In genomic region chr5:90556052-90556451, GRCm38 (mm10) we compare ENCODE assay signal across 32 mouse cellular contexts. TPM values are rescaled to one million over a fixed set of nuclear protein-coding genes. Genes with fewer than 3 reads are reported as not detected.
DNase-seq lines count a peak whose midpoint lies in the region; ATAC-seq lines count a peak whose summit lies in the region.
"Had no signal": no experiment of that assay in that cellular context is flagged by ENCODE, and none has a peak within 500 bp of the region (broad histone marks: within the 10 kb centered on the region; RNA-seq: fewer than 3 reads in every experiment).

No protein-coding gene starts in this region.

- no peak overlapping the region for H3K4me3 ChIP-seq in heart, embryonic 10.5 days
- H3K4me3 ChIP-seq: embryonic facial prominence, embryonic 13.5 days; embryonic facial prominence, embryonic 15.5 days; erythroblast, embryonic 14.5 days; forebrain, embryonic 10.5 days; forebrain, embryonic 12.5 days had no signal

- H3K27me3 ChIP-seq in heart, embryonic 10.5 days (ENCODE audit: insufficient read depth, poor library complexity, severe bottlenecking): no peaks in the 10 kb centered on the region
- H3K27me3 ChIP-seq: CH12.LX; embryonic facial prominence, embryonic 13.5 days; embryonic facial prominence, embryonic 15.5 days; forebrain, embryonic 12.5 days; Patski had no signal

- no peaks in the 10 kb centered on the region for H3K9me3 ChIP-seq in heart, embryonic 10.5 days
- H3K9me3 ChIP-seq: embryonic facial prominence, embryonic 13.5 days; embryonic facial prominence, embryonic 15.5 days; forebrain, embryonic 10.5 days; forebrain, embryonic 12.5 days; G1E had no signal

- 0 out of 2 replicates have a peak, but pooled peaks have one; percentile 18 for ATAC-seq in common myeloid progenitor, adult 5-6 weeks (replicated peaks; ENCODE audit: low read depth, poor library complexity, severe bottlenecking)
- peak; percentile 53 to 56; a peak in 3 of 4 replicates for ATAC-seq in hematopoietic stem cell, adult 5-6 weeks (replicated peaks in 1 of 2; ENCODE audit: insufficient read depth in 1 of 2, low FRiP score in 2 of 2, low TSS enrichment in 1 of 2, low read depth in 1 of 2, poor library complexity in 2 of 2, severe bottlenecking in 2 of 2)
- ATAC-seq: activated CD4-positive, CD25-positive, alpha-beta regulatory T cell, adult 4 months; CD4-positive, CD25-positive, alpha-beta regulatory T cell, adult 4 months; forebrain, embryonic 14.5 days; forebrain, embryonic 16.5 days; Patski had no signal

- WGBS in heart, embryonic 10.5 days: 81% methylated on average over 3 of the region's 3 CpGs

- H3K27ac ChIP-seq in heart, embryonic 10.5 days: no peak overlapping the region
- H3K27ac ChIP-seq: embryonic facial prominence, embryonic 13.5 days; embryonic facial prominence, embryonic 15.5 days; forebrain, embryonic 10.5 days; forebrain, embryonic 12.5 days had no signal

- H3K36me3 ChIP-seq in heart, embryonic 10.5 days: no peaks in the 10 kb centered on the region
- H3K36me3 ChIP-seq: embryonic facial prominence, embryonic 13.5 days; embryonic facial prominence, embryonic 15.5 days; forebrain, embryonic 10.5 days; forebrain, embryonic 12.5 days; G1E had no signal

- no peaks in the 10 kb centered on the region for H3K4me1 ChIP-seq in heart, embryonic 10.5 days
- H3K4me1 ChIP-seq: embryonic facial prominence, embryonic 13.5 days; embryonic facial prominence, embryonic 15.5 days; forebrain, embryonic 10.5 days; forebrain, embryonic 12.5 days had no signal

- DNase-seq in heart, embryonic 10.5 days (ENCODE audit: low spot score): peak; percentile 51
- DNase-seq in heart, adult 8-10 months (ENCODE audit: low spot score): no peak
- DNase-seq in 416B (ENCODE audit: low read depth): peak; percentile 53
- no peak for DNase-seq in thymus, adult 18-20 months
- no peak for DNase-seq in right cerebral cortex, postnatal 4 days
- no peak for DNase-seq in layer of hippocampus, postnatal 10 days (ENCODE audit: low spot score in 2 of 2)
- DNase-seq: adrenal gland, adult 8-10 months; adrenal gland, postnatal 14 days; adrenal gland, postnatal 36 days; B cell, adult 2 months; cerebellum, adult 11-12 months; cerebellum, adult 2 months; cerebellum, adult 9-10 months; cerebellum, postnatal 10 days; cerebellum, postnatal 25 days; embryo, embryonic 11 days had no signal

RNA-seq across cellular contexts. Expression of gene 5830473C10Rik, which starts 4.9 kb away (rescaled TPM):
- polyA plus RNA-seq in heart, embryonic 10.5 days (2016; fragmentation: Nextera tagmentation; extraction: Ambion mirVana): 0.09 TPM in 1 of 2 replicates, not detected in the other
- not detected for total RNA-seq in heart, adult 8-10 months (2022)
- total RNA-seq in common myeloid progenitor, adult 5-6 weeks (2017): 0.09 TPM in 1 of 2 replicates, not detected in the other
- total RNA-seq in hematopoietic stem cell, adult 5-6 weeks (2017): not detected in 2 replicates
- under 1 TPM in 1 of 2 experiments, not detected in 1; 0.21 TPM for total RNA-seq in layer of hippocampus, postnatal 10 days (2021)
- total RNA-seq: adrenal gland, adult 18-20 months; adrenal gland, adult 8-10 months; adrenal gland, postnatal 36 days; G1E had no signal
- polyA plus RNA-seq: activated CD4-positive, CD25-positive, alpha-beta regulatory T cell, adult 4 months; cerebellum, adult 2 months; embryonic facial prominence, embryonic 11.5 days; embryonic facial prominence, embryonic 13.5 days; embryonic facial prominence, embryonic 15.5 days; erythroblast, embryonic 14.5 days; forebrain, embryonic 10.5 days; forebrain, embryonic 12.5 days; forebrain, embryonic 14.5 days; forebrain, embryonic 16.5 days; G1E had no signal

RNA-seq across cellular contexts. Expression of gene Afm, which starts 37.3 kb away (rescaled TPM):
- polyA plus RNA-seq in heart, embryonic 10.5 days (2016; fragmentation: Nextera tagmentation; extraction: Ambion mirVana): 0.09 and 3.1 TPM in 2 replicates
- total RNA-seq in heart, adult 8-10 months (2022): not detected
- total RNA-seq in common myeloid progenitor, adult 5-6 weeks (2017): not detected in 2 replicates
- 0.15 and 0.25 TPM in 2 replicates for total RNA-seq in hematopoietic stem cell, adult 5-6 weeks (2017)
- not detected for total RNA-seq in layer of hippocampus, postnatal 10 days (2021)
- total RNA-seq: CH12.LX, G1E had no signal
- polyA plus RNA-seq: CD4-positive, CD25-positive, alpha-beta regulatory T cell, adult 4 months; cerebellum, adult 2 months; embryonic facial prominence, embryonic 11.5 days; embryonic facial prominence, embryonic 13.5 days; embryonic facial prominence, embryonic 15.5 days; erythroblast, embryonic 14.5 days; forebrain, embryonic 10.5 days; forebrain, embryonic 12.5 days; forebrain, embryonic 14.5 days; forebrain, embryonic 16.5 days; G1E had no signal

Comparison
In these comparisons a context has a peak if more than half of its experiments do, and no peak if none do; other contexts are left out.
1. DNase-seq: peak in heart, embryonic 10.5 days (single experiment) and 416B (single experiment); none in heart, adult 8-10 months (single experiment), thymus, adult 18-20 months (0 of 2), right cerebral cortex, postnatal 4 days (single experiment) and layer of hippocampus, postnatal 10 days (0 of 2).